Mouse (Mus musculus) cerebellum, adult 2 months (tissue): ENCODE measurements around the gene Gm3409.
"Not testable (repeated sequence)": the region's sequence is repeated elsewhere in the genome, so short reads cannot be mapped to it uniquely, and the experiment has no call there.

Source experiments
- CTCF ChIP-seq: fragments of 200-500 bp; IDR thresholded peaks from 2 replicates; pipeline ENCODE4 v1.5.1; 2011; ENCODE audit warnings: low read depth, mild to moderate bottlenecking, control low read depth, low read length, moderate library complexity, borderline replicate concordance; ENCODE audit not compliant: insufficient read depth
- POLR2A ChIP-seq: fragments of 200-500 bp; IDR thresholded peaks from 2 replicates; pipeline ENCODE4 v1.6.1; 2011; ENCODE audit warnings: low read length, control low read depth, borderline replicate concordance; ENCODE audit not compliant: insufficient read depth

- not testable (repeated sequence) for TF ChIP-seq POLR2A, CTCF
Measured at GRCm38 (mm10) chr5:146555836-146556235, 18.4 kb downstream of the Gm3409 start, which contains the start of gene Gm3415.
